Mouse (Mus musculus): ENCODE measurements around the gene Dab1. TPM values are rescaled to one million over a fixed set of nuclear protein-coding genes. Genes with fewer than 3 reads are reported as not detected.
A peak's percentile ranks its signal among the peaks of the same experiment; 100 is the strongest.

Dab1 gene
- total RNA-seq, 2 experiments from 2014 or later = 117 to 119 TPM

DNA sequence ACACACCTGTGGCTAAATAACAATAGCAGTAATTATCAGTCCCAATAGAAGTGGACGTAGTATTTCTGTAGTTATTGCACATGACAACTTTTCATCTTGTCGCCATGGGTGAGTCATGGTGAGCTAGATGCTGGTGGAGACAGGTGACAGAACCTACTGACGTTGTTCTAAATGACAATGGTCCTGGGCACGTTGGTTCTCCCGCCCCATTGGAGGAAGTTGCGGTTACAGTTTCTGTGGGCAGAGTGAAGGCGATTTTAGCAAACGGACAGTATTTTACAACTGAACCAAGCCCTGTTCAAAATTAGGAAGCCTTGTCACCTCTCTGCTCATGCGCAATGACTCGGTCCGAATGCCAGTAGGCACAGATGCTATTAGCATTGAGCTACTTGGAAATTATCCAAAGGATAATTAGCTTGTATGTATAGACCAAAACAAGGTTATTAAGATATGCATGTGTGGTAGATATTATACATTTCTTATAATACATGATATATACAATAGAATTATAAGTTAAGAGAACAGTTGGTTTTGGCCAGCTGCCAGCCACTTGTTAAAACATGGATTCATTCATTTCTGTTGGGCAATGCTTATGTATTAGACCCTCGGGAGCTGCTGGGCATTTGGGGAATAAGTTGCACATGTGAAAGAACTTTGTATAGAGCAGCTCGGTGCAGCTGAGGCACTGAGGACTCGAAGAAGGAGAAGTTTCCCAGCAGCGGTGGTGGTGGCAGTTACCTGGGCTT lies 1093.4 kb downstream of the Dab1 start:
- DNase-seq (ENCODE audit: low spot score in 2 of 2) = no peak

DNA sequence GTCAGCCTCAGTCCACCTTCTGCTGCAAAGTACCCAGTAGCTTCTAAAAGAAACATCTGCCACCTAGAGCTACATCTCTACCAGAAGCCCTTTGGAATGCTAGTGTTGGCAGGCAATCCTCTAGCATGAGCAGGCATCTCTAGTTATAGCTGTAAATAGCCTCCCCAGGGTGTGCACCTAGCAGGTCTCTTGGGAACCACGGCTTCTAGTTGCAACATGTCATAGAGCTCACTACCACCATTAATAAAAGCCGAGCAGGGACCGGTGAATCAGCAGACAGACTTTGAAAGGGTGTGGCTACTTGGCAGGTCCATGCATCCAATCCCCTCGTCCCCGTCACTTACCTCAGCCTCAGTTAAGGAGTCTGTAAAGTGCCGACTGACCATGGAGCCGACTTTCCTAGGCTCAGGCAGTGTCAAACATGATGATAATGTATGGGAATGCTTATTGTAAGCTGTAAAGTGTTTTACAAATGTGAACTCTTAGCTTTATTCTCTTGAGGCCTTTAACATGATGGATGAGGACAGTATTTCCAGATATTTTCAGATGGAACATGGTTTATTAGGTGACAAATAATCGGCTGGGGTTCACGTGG lies 1095.9 kb downstream of the Dab1 start:
- no peak for DNase-seq (ENCODE audit: low spot score in 2 of 2)

- DNase-seq (ENCODE audit: low spot score in 2 of 2) = no peak
Observed at GRCm38 (mm10) chr4:104715857-104716256, 1096.7 kb downstream of the Dab1 start.

GRCm38 (mm10) chr4:104716506-104716905 lies 1097.3 kb downstream of the Dab1 start:
- no peak for DNase-seq (ENCODE audit: low spot score in 2 of 2)

GRCm38 (mm10) chr4:104718973-104719795 lies 1100.0 kb downstream of the Dab1 start:
- peak in 1 of 2 experiments; percentile 44 for DNase-seq (ENCODE audit: low spot score in 2 of 2)

DNA sequence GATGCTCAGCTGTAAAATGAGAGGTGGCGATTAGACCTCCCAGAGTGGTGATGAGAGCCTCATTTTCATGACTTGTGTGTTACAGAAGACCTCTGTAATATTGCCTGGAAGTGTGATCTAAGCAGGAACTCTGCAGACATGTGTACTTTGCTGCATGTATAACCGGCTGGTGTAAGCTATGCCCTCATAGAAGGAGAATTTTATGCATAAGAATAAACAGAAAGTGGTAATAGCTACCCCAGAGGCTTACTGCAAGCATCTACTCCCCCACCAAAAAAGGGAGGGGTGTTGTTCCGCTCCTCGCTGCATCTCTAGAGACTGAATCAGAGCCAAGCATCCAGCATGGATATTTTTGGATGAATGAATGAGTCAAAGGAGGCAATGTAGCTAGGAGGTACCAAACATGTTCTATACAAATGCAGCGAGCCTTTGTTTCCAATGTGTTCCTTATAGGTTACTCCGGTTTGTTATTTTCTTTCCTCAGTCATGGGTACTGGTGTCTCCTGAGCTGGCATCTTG lies 1104.4 kb downstream of the Dab1 start:
- DNase-seq (ENCODE audit: low spot score in 2 of 2) = peak; percentile 32 to 47

DNA sequence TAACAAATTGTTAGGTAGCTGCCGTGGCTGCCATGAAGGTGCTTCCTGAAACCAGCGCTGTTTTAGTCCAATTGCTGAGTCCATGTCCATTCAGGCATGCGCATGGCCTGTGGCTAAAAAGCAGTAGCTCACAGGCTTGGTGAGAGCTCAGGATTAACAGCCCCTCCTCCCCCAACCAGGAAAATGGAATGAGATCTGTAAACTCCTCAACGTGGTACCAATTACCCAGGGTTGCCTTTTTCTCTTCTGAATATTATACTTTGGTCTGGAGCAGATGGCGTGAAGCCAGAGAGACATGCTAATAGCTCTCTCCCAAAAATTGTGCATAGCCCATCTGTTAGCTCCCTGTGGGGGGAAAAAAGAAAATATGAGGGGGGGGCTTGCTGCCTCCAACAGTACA lies 1105.1 kb downstream of the Dab1 start:
- DNase-seq (ENCODE audit: low spot score in 2 of 2) = no peak

GRCm38 (mm10) chr4:104725673-104726072 lies 1106.5 kb downstream of the Dab1 start:
- DNase-seq (ENCODE audit: low spot score in 2 of 2) = no peak

GRCm38 (mm10) chr4:104729185-104729584 lies 1110.0 kb downstream of the Dab1 start:
- no peak for DNase-seq (ENCODE audit: low spot score in 2 of 2)

- DNase-seq (ENCODE audit: low spot score in 2 of 2) = no peak
Observed at GRCm38 (mm10) chr4:104746500-104746899, 1127.3 kb downstream of the Dab1 start.

GRCm38 (mm10) chr4:104754090-104754489 lies 1134.9 kb downstream of the Dab1 start:
- DNase-seq (ENCODE audit: low spot score in 2 of 2) = no peak

GRCm38 (mm10) chr4:104760878-104761624 lies 1141.9 kb downstream of the Dab1 start:
- DNase-seq (ENCODE audit: low spot score in 2 of 2) = peak; percentile 22 to 44

GRCm38 (mm10) chr4:104766065-104766464 lies 1146.9 kb downstream of the Dab1 start, which contains the start of gene C8b:
Gene C8b (plus strand): TSS chr4:104766317.
- no peak for DNase-seq (ENCODE audit: low spot score in 2 of 2)

DNA sequence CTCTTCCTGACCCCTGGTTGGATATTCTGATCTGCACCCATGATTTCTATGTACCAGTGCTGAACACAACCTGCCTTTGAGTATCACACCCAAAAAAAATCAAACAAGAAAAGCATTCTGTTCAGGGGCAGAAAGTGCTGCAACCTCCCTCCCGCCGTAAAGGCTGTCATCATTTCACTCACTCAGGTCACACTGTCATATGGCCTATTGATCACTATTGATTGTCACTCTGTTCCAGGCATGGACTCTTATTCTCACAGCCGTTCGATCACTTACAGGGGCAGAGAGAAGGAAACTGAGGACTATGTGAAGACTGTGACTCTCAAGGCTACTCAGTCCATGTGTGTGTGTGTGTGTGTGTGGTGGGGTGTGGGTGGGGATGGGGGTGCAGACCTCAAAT lies 1149.0 kb downstream of the Dab1 start:
- DNase-seq (ENCODE audit: low spot score in 2 of 2) = no peak

- DNase-seq (ENCODE audit: low spot score in 2 of 2) = no peak
Observed at GRCm38 (mm10) chr4:104769602-104770001, 1150.4 kb downstream of the Dab1 start.

DNA sequence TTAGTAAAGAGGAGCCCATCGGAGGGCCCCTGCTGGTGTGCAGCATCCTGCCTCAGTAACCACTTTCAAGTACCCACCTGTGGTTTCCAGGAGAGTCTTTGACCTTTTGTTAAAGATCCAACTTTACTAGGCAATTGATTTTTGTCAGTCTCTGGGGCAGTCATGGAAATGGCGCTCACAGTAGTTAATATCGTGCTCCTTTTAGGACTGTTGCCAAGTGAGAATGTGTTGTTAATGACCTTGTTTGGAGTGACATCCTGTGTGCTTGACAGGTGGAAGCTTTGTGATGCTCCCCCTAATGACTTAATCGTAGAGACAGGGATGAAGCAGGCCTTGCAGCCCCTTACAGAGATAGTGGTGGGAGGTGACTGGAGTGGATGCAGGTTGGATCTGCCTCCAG lies 1151.2 kb downstream of the Dab1 start:
- no peak for DNase-seq (ENCODE audit: low spot score in 2 of 2)

GRCm38 (mm10) chr4:104775601-104776000 lies 1156.4 kb downstream of the Dab1 start:
- DNase-seq (ENCODE audit: low spot score in 2 of 2) = no peak

DNA sequence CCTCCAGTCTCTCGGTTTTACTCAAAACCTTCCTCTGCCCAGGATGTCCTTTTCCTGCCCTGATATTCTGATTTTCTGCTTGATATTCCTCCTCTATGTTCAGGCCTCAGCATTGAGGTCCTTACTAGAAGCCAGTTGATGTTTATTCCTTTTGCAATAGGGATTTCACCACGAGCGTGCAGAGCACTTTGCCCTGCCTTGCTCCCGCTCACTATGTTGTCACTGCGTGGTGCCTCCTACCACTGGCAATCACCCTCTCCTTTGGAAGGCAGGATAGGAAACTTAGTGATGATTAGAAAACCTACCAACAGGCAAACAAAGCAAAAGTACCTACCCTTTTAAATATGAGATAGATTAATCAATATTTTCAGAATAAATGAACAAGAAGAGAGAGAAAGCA lies 1160.3 kb downstream of the Dab1 start:
- DNase-seq (ENCODE audit: low spot score in 2 of 2) = no peak

DNA sequence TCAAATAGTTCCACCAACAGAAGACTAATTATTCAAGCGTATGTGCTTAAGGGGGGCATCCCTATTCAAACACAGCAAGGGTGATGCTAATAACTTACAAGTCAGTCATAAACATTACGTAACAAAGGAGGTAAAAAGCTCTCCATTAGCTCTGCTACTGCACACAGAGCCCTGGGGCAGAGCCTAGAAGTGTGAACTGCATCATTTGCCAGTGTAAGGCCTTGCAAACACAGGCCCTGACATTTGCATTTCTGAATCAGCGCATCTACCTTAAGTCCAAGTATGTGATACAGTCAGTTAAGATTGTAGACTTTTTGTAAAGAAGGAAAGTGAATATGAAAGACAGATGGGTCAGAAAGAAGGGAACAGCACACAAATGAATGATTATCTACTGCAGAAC lies 1162.3 kb downstream of the Dab1 start:
- no peak for DNase-seq (ENCODE audit: low spot score in 2 of 2)

GRCm38 (mm10) chr4:104782346-104782745 lies 1163.2 kb downstream of the Dab1 start:
- no peak for DNase-seq (ENCODE audit: low spot score in 2 of 2)

DNA sequence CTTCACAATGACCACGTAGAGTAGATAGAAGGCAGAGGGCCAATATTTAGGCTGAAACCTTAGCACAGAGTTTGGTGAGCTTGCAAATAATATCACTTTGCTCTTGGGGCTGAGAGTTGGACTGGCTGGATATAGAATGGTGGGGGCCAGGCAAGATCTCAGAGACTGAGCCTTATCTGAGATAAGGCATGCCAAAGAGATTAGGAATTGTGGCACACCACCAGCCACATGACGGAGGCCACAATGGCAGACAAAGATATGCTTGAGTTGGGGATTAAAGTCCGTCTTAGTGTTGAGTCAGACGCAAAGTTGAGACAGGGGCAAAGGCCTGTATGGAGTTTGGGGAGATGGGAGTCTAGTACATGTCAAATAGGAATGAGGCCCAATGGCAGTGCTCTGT lies 1173.0 kb downstream of the Dab1 start:
- no peak for DNase-seq (ENCODE audit: low spot score in 2 of 2)
